Mouse (Mus musculus): ENCODE measurements around the gene Kank3. TPM values are rescaled to one million over a fixed set of nuclear protein-coding genes. Genes with fewer than 3 reads are reported as not detected.
A peak's percentile ranks its signal among the peaks of the same experiment; 100 is the strongest.

Kank3 gene
- polyA plus RNA-seq (2014; fragmentation: Nextera tagmentation; extraction: Ambion mirVana) = 39.5 and 45.8 TPM in 2 replicates

DNA sequence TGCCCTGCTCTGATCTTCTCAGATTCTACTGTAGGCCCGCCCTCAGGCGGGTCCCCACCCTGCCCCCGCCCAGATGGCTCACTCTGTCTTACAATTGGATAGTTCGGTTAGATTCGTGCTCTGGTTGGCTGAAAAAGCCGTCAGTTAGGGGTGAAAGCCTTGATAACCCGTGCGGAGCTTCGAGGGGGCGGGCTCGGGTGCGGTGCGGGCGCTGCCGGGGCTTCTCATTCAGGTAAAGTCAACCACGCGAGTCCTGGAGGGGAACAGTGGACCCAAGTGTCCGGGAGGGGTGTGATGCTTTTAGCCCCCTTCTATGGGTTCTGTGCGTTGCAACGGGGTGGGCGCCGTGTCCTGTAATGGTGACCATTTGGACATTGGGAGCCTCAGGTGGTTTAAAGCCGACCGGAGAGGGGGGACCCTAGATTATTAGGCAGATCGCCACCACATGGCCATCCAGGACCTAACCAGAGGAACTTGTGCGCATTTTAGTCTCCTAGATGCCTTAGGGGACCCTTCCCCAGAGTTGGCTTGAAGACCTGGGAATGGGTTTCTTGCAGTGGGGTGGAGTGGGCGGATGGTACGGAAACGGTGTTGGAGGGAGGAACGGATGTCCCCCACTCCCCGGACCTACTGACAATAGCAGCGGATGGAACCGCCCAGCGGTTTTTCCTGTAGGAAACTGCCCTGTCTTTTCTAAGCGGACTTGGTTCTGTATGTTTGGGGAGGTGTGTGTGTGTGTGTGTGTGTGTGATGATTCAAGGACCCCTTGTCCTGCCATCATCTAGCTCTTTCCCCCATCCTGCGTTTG, at the start of gene Kank3:
TSS of gene Kank3 (plus strand) at position 186 of the 808 bp plus-strand sequence.
- ATAC-seq (ENCODE audit: low FRiP score, low TSS enrichment) = peak; percentile 98
- H3K27ac ChIP-seq (replicated peaks; ENCODE audit: low read depth, low read length) = no peak within 1 kb of the TSS
- H3K27me3 ChIP-seq (ENCODE audit: control insufficient read depth, insufficient read depth, low read length) = no peaks in the 10 kb centered on the region
- no peaks in the 10 kb centered on the region for H3K9me3 ChIP-seq (ENCODE audit: control insufficient read depth, low read length)
- whole genome bisulfite sequencing = under 1% methylated on average over 36 of the region's 36 CpGs
- peak within 1 kb of the TSS; percentile 47 for H3K4me3 ChIP-seq (replicated peaks; ENCODE audit: low read depth, low read length)
- peak within 1 kb of the TSS; percentile 48 for H3K9ac ChIP-seq (replicated peaks; ENCODE audit: low read length)
- H3K4me1 ChIP-seq (ENCODE audit: control insufficient read depth, insufficient read depth, low read length) = no peaks in the 10 kb centered on the region
- peak; percentile 97 for DNase-seq
- no peaks in the 10 kb centered on the region for H3K36me3 ChIP-seq (ENCODE audit: control insufficient read depth, insufficient read depth, low read length)
- peak within 1 kb of the TSS; percentile 75 for H3K4me2 ChIP-seq (ENCODE audit: low read length)

DNA sequence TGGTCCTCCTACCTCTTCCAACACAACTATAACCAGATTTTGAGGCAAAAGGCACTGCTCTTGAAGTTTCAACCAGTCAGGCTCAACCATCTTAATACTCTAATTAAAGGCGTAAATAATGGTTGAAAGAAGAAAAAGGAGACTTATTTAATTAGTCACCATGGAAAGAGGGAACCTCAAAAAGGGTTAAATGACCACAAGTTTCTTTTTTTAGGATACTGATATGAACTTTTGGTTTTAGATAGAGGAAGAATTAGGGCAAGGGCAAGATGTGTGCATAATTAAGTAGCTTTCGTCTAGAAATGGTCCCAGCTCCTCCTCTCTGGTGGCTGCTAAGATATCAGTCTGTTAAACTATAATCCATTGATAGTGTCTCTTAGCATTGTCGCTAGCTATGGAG, 43.9 kb upstream of the Kank3 start:
- no peak for ATAC-seq (ENCODE audit: low FRiP score, low TSS enrichment)
- no peak overlapping the region for H3K9ac ChIP-seq (replicated peaks; ENCODE audit: low read length)
- H3K27me3 ChIP-seq (ENCODE audit: control insufficient read depth, insufficient read depth, low read length) = no peaks in the 10 kb centered on the region
- H3K4me3 ChIP-seq (replicated peaks; ENCODE audit: low read depth, low read length) = no peak overlapping the region
- no peak overlapping the region for H3K4me2 ChIP-seq (ENCODE audit: low read length)
- 78% methylated on average over 3 of the region's 3 CpGs for WGBS
- H3K4me1 ChIP-seq (ENCODE audit: control insufficient read depth, insufficient read depth, low read length) = no peaks in the 10 kb centered on the region
- no peaks in the 10 kb centered on the region for H3K9me3 ChIP-seq (ENCODE audit: control insufficient read depth, low read length)
- no peaks in the 10 kb centered on the region for H3K36me3 ChIP-seq (ENCODE audit: control insufficient read depth, insufficient read depth, low read length)
- no peak for DNase-seq
- no peak overlapping the region for H3K27ac ChIP-seq (replicated peaks; ENCODE audit: low read depth, low read length)

DNA sequence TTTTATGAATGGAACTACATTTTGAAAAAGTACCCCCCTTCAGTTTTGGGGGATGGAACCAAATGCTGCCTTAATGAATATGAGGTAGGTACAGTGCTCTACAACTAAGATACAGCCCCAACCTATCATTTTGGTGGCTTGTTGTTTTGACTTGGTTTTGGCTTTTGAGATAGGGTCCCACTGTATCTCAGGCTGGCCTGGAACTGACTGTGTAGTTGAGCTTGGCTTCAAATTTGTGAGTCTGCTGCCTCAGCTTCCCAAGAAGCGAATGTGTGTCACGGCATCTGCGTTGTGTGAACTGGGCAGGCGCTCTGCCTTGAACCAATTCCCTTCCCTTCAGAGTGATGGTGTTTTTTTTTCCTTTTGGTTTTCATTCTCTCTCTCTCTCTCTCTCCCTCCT, 38.7 kb upstream of the Kank3 start:
- no peak overlapping the region for H3K4me3 ChIP-seq (replicated peaks; ENCODE audit: low read depth, low read length)

DNA sequence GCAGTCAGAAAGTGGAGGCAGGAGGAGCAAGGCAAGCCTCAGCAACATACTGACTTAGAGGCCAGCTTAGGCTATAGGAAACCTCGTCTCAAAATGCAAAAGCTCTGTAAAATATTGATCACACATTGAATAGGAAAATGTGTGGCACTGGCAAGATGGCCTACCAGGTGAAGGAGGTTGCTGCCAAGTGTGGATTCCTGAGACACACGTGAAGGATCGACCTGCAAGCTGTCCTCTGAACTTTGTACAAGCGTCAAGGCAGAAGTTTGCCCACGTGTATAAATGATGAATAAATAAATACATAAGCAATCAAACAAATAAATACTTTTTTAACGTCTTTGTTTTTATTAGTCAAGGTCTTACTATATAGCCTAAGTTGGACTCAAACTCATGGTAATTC, 36.9 kb upstream of the Kank3 start:
- no peak overlapping the region for H3K4me2 ChIP-seq (ENCODE audit: low read length)
- H3K4me3 ChIP-seq (replicated peaks; ENCODE audit: low read depth, low read length) = no peak overlapping the region
- H3K36me3 ChIP-seq (ENCODE audit: control insufficient read depth, insufficient read depth, low read length) = no peaks in the 10 kb centered on the region
- DNase-seq (no peak), ATAC-seq (ENCODE audit: low FRiP score, low TSS enrichment) (no peak)
- no peaks in the 10 kb centered on the region for H3K4me1 ChIP-seq (ENCODE audit: control insufficient read depth, insufficient read depth, low read length)
- WGBS = 83% methylated on average over 6 of the region's 6 CpGs
- H3K9me3 ChIP-seq (ENCODE audit: control insufficient read depth, low read length) = no peaks in the 10 kb centered on the region
- no peak overlapping the region for H3K9ac ChIP-seq (replicated peaks; ENCODE audit: low read length)
- no peaks in the 10 kb centered on the region for H3K27me3 ChIP-seq (ENCODE audit: control insufficient read depth, insufficient read depth, low read length)
- H3K27ac ChIP-seq (replicated peaks; ENCODE audit: low read depth, low read length) = no peak overlapping the region

More for the DNA sequence above, 38.7 kb upstream of the Kank3 start:
- 89% methylated on average over 4 of the region's 4 CpGs for WGBS
- Histone ChIP-seq H3K9me3 (ENCODE audit: control insufficient read depth, low read length) (no peaks in the 10 kb centered on the region), H3K27me3 (ENCODE audit: control insufficient read depth, insufficient read depth, low read length) (no peaks in the 10 kb centered on the region), H3K36me3 (ENCODE audit: control insufficient read depth, insufficient read depth, low read length) (no peaks in the 10 kb centered on the region), H3K27ac (replicated peaks; ENCODE audit: low read depth, low read length) (no peak overlapping the region), H3K4me2 (ENCODE audit: low read length) (no peak overlapping the region), H3K4me1 (ENCODE audit: control insufficient read depth, insufficient read depth, low read length) (no peaks in the 10 kb centered on the region), H3K9ac (replicated peaks; ENCODE audit: low read length) (no peak overlapping the region)
- ATAC-seq (ENCODE audit: low FRiP score, low TSS enrichment) (no peak), DNase-seq (no peak)

DNA sequence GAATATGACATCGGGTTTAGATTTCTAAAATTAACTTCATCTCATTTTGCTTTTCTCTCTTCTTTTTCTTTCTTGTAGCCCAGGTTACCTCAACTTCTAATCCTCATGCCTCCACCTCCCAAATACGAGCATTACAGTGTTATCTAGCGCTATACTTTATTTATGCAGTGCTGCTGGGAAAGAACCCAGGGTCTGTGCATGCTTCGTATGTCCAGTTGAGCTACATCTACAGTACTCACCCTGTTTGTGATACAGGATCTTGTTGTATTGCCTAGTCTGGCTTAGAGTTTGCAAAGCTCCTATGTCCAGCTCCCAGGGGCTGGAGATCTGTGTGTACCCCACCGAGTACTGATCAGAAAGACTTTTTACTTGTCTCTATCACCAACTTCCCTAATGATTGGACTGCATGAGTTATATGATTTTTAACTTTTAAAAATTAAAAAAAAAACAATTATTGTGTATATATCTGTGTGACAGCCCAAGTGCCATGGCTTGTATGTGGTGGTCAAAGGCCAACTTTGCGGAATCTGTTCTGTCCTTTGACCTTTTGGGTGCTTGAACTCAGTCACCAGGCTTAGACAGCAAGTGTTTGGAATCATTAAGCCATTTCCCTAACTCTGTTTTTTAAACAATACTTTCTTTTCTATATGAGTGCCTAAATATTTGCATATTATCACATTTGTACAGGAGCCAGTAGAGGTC, 36.3 kb upstream of the Kank3 start:
- DNase-seq (no peak), ATAC-seq (ENCODE audit: low FRiP score, low TSS enrichment) (no peak)
- H3K27me3 ChIP-seq (ENCODE audit: control insufficient read depth, insufficient read depth, low read length) = no peaks in the 10 kb centered on the region
- H3K9ac ChIP-seq (replicated peaks; ENCODE audit: low read length) = no peak overlapping the region
- no peak overlapping the region for H3K4me2 ChIP-seq (ENCODE audit: low read length)
- no peaks in the 10 kb centered on the region for H3K4me1 ChIP-seq (ENCODE audit: control insufficient read depth, insufficient read depth, low read length)
- H3K27ac ChIP-seq (replicated peaks; ENCODE audit: low read depth, low read length) = no peak overlapping the region
- no peak overlapping the region for H3K4me3 ChIP-seq (replicated peaks; ENCODE audit: low read depth, low read length)
- WGBS = 92% methylated on average over 6 of the region's 6 CpGs
- H3K9me3 ChIP-seq (ENCODE audit: control insufficient read depth, low read length) = no peaks in the 10 kb centered on the region
- no peaks in the 10 kb centered on the region for H3K36me3 ChIP-seq (ENCODE audit: control insufficient read depth, insufficient read depth, low read length)

DNA sequence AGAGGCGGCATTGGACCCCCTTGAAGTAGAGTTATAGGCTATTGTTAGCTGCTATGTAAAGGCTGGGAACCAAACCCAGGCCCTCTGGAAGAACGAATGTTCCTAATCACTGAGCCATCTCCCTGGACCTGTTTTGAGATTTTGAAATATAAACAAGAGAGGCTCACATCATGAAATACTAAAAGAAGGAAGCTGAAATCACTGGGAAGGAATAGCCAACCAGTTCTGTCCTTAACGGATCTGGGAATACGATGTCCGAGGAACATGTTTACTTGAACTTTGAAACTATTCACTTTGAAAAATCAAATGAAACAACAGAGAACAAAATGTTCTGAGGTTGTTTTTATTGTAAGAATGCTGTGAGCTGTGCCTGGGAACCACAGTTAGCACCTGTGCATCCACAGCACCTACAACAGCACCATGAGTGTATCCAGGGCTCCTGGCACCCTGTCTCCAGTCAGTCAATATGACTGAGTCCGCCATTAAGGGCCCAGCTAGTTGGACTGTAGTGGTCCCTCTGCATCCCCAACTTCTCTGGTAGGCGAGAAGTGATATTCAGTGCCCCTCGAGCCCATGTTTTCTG, 35.7 kb upstream of the Kank3 start:
- H3K4me3 ChIP-seq (replicated peaks; ENCODE audit: low read depth, low read length) = no peak overlapping the region
- H3K27me3 ChIP-seq (ENCODE audit: control insufficient read depth, insufficient read depth, low read length) = no peaks in the 10 kb centered on the region
- H3K27ac ChIP-seq (replicated peaks; ENCODE audit: low read depth, low read length) = no peak overlapping the region
- H3K4me1 ChIP-seq (ENCODE audit: control insufficient read depth, insufficient read depth, low read length) = no peaks in the 10 kb centered on the region
- no peaks in the 10 kb centered on the region for H3K36me3 ChIP-seq (ENCODE audit: control insufficient read depth, insufficient read depth, low read length)
- no peak for ATAC-seq (ENCODE audit: low FRiP score, low TSS enrichment)
- no peak overlapping the region for H3K9ac ChIP-seq (replicated peaks; ENCODE audit: low read length)
- no peak overlapping the region for H3K4me2 ChIP-seq (ENCODE audit: low read length)
- WGBS = 93% methylated on average over 8 of the region's 8 CpGs
- H3K9me3 ChIP-seq (ENCODE audit: control insufficient read depth, low read length) = no peaks in the 10 kb centered on the region
- DNase-seq = no peak

DNA sequence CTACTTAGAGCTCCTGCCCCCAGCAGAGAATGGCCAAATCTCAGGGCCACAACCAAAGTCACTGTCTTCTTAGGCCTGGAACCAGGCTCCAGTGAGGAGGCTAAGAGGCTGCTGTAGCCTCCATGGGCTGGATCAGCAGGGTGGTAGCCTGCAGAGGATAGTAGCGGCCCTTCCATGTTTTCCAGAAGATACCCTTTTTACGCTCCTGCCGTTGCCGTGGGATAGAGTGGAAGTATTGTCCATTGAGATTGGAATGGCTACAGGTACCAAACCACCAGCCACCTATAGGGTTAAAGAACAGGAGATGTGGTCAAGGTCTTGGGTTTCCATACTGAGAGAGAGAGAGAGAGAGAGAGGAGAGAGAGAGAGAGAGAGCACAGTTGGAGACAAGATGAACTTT, 35.0 kb upstream of the Kank3 start:
- no peak overlapping the region for H3K9ac ChIP-seq (replicated peaks; ENCODE audit: low read length)
- H3K9me3 ChIP-seq (ENCODE audit: control insufficient read depth, low read length) = no peaks in the 10 kb centered on the region
- H3K27me3 ChIP-seq (ENCODE audit: control insufficient read depth, insufficient read depth, low read length) = no peaks in the 10 kb centered on the region
- no peaks in the 10 kb centered on the region for H3K36me3 ChIP-seq (ENCODE audit: control insufficient read depth, insufficient read depth, low read length)
- ATAC-seq (ENCODE audit: low FRiP score, low TSS enrichment) (no peak), DNase-seq (no peak)
- no peaks in the 10 kb centered on the region for H3K4me1 ChIP-seq (ENCODE audit: control insufficient read depth, insufficient read depth, low read length)
- no peak overlapping the region for H3K27ac ChIP-seq (replicated peaks; ENCODE audit: low read depth, low read length)
- no peak overlapping the region for H3K4me3 ChIP-seq (replicated peaks; ENCODE audit: low read depth, low read length)
- no peak overlapping the region for H3K4me2 ChIP-seq (ENCODE audit: low read length)
- 98% methylated on average over 4 of the region's 4 CpGs for WGBS

DNA sequence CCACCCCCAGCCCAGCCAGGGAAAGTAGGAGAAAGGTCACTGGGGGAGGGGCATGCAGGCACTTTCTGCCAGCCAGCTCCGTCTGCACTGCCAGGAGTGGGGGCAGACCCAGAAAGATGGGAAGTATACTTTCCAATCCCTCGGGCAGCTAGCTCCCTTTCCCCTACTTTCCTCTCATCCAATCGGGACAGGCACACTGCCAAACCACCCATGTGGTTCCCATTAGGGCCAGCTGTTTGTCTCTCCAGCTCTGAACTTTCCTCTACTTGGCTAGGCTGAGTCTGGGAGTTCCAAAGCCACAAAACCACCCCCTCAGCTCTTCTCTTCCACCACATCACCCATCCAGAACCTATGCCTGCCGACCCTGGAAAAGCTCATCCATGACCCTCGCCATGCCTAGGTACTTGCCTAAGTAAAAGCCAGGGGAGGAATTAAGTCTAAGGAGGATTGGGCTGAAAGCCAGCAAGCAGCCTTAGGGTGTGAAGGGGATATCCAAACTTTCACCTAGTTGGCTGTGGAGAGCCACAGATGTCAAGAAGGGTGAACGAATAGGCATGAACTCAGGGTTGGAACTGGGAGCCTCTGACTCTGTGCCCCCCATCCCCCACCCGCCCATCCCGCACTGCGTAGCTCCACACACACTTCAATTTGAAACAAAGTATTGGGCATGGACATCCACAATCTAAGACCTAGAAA, 30.9 kb upstream of the Kank3 start:
- no peak overlapping the region; the same call in 1 of the 2 replicates for H3K27ac ChIP-seq (replicated peaks; ENCODE audit: low read depth, low read length)
- no peak overlapping the region for H3K9ac ChIP-seq (replicated peaks; ENCODE audit: low read length)
- H3K4me3 ChIP-seq (replicated peaks; ENCODE audit: low read depth, low read length) = no peak overlapping the region
- no peaks in the 10 kb centered on the region for H3K9me3 ChIP-seq (ENCODE audit: control insufficient read depth, low read length)
- no peaks in the 10 kb centered on the region for H3K36me3 ChIP-seq (ENCODE audit: control insufficient read depth, insufficient read depth, low read length)
- ATAC-seq (ENCODE audit: low FRiP score, low TSS enrichment) = no peak
- peaks cover 4% of the 10 kb centered on the region; the same call in 1 of the 2 replicates for H3K4me1 ChIP-seq (ENCODE audit: control insufficient read depth, insufficient read depth, low read length)
- 76% methylated on average over 9 of the region's 9 CpGs for WGBS
- no peaks in the 10 kb centered on the region for H3K27me3 ChIP-seq (ENCODE audit: control insufficient read depth, insufficient read depth, low read length)
- DNase-seq = peak; percentile 64
- peak overlapping the region; percentile 15; the same call in 1 of the 2 replicates for H3K4me2 ChIP-seq (ENCODE audit: low read length)
